Mouse (Mus musculus): Measurements from ENCODE around the gene Defa20. TPM values are rescaled to one million over a fixed set of nuclear protein-coding genes. Genes with fewer than 3 reads are reported as not detected.
"Not testable (repeated sequence)": the region's sequence is repeated elsewhere in the genome, so short reads cannot be mapped to it uniquely, and the experiment has no call there.

Gene Defa20
- not detected in 2 replicates for polyA plus RNA-seq (2012; rRNA removed)

DNA sequence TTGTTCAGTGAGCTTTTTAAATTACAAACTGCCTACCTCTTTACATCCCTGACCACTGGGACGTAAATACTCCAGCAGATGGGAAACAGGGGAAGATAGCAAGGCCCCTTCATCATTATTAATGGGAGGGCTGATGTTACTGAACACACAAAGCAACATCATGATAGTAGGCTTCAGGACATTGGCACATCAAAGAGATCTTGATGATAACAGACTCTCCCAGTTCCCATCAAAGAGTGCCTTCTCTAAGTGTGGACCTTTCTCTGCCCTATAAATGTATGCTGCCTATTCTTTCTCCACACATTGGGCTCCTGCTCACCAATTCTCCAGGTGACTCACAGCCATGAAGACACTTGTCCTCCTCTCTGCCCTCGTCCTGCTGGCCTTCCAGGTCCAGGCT, at the start of gene Defa20:
Defa20 (plus strand) TSS at position 301 of the 400 bp plus-strand sequence.
- H3K4me3 ChIP-seq (ENCODE audit: extremely low read depth, insufficient read depth, insufficient read length); DNase-seq (ENCODE audit: low read depth in 1 of 2, low spot score in 2 of 2); H3K27ac ChIP-seq (ENCODE audit: insufficient read depth, low read length); H3K36me3 ChIP-seq (ENCODE audit: control insufficient read depth, insufficient read depth, low read length); H3K27me3 ChIP-seq (ENCODE audit: control insufficient read depth, insufficient read depth, low read length); H3K4me1 ChIP-seq (ENCODE audit: control insufficient read depth, insufficient read depth, insufficient read length): not testable (repeated sequence)
- no CpG with 5 or more reads among the region's 2 CpGs for WGBS

GRCm38 (mm10) chr8:21528732-21529131, 19.7 kb downstream of the Defa20 start, which contains the start of gene Defa32:
Gene Defa32 (plus strand): TSS chr8:21529032.
- not testable (repeated sequence) for H3K36me3 ChIP-seq (ENCODE audit: control insufficient read depth, insufficient read depth, low read length); H3K27me3 ChIP-seq (ENCODE audit: control insufficient read depth, insufficient read depth, low read length); DNase-seq (ENCODE audit: low read depth in 1 of 2, low spot score in 2 of 2); H3K4me1 ChIP-seq (ENCODE audit: control insufficient read depth, insufficient read depth, insufficient read length); H3K27ac ChIP-seq (ENCODE audit: insufficient read depth, low read length); H3K4me3 ChIP-seq (ENCODE audit: extremely low read depth, insufficient read depth, insufficient read length)
- no CpG with 5 or more reads among the region's 2 CpGs for WGBS

Other genes starting within 250 kb of the Defa20 start
- not detected in 2 replicates for gene Defa27, start 193.7 kb upstream of the Defa20 start, polyA plus RNA-seq (2012; rRNA removed)
- gene Defa29, start 182.2 kb upstream of the Defa20 start, polyA plus RNA-seq (2012; rRNA removed): not detected in 2 replicates
- gene Defa2, start 130.7 kb upstream of the Defa20 start, polyA plus RNA-seq (2012; rRNA removed): not detected in 2 replicates
- gene Defa33, start 117.4 kb upstream of the Defa20 start, polyA plus RNA-seq (2012; rRNA removed): not detected in 2 replicates
- gene Defa36, start 81.8 kb upstream of the Defa20 start, polyA plus RNA-seq (2012; rRNA removed): not detected in 2 replicates
- gene Gm7849, start 52.7 kb upstream of the Defa20 start, polyA plus RNA-seq (2012; rRNA removed): not detected in 2 replicates
- gene Defa32, start 19.8 kb downstream of the Defa20 start, polyA plus RNA-seq (2012; rRNA removed): not detected in 2 replicates
- gene Defa37, start 56.1 kb downstream of the Defa20 start, polyA plus RNA-seq (2012; rRNA removed): not detected in 2 replicates
- gene Defa28, start 73.7 kb downstream of the Defa20 start, polyA plus RNA-seq (2012; rRNA removed): not detected in 2 replicates
- gene Gm7861, start 85.2 kb downstream of the Defa20 start, polyA plus RNA-seq (2012; rRNA removed): not detected in 2 replicates
- gene Defa26, start 108.9 kb downstream of the Defa20 start, polyA plus RNA-seq (2012; rRNA removed): not detected in 2 replicates
- gene Defa17, start 146.5 kb downstream of the Defa20 start, polyA plus RNA-seq (2012; rRNA removed): not detected in 2 replicates
- gene Defa34, start 156.5 kb downstream of the Defa20 start, polyA plus RNA-seq (2012; rRNA removed): not detected in 2 replicates
- gene AY761184, start 194.4 kb downstream of the Defa20 start, polyA plus RNA-seq (2012; rRNA removed): not detected in 2 replicates
- not detected in 2 replicates for gene Defa24, start 225.2 kb downstream of the Defa20 start, polyA plus RNA-seq (2012; rRNA removed)